Mouse (Mus musculus) intestine, embryonic 14.5 days (tissue): ENCODE results near the gene Masp2. TPM values are rescaled to one million over a fixed set of nuclear protein-coding genes. Genes with fewer than 3 reads are reported as not detected.

Source experiments
- ATAC-seq: fragments of 200-750 bp; cut with Nextera tagmentation; replicated peaks from 2 replicates; pipeline ENCODE4 v1.8.0; 2017; ENCODE audit warnings: low read depth, moderate number of reproducible peaks, moderate TSS enrichment, moderate library complexity; ENCODE audit not compliant: low FRiP score, low TSS enrichment
- DNase-seq: peaks from one replicate; pipeline ENCODE4 v3.0.0-alpha.2; 2018; ENCODE audit warnings: low spot score
- H3K27ac ChIP-seq: fragments of 300-500 bp; sonication (generic); 2 replicates; pipeline ENCODE4 v1.5.1; 2014; ENCODE audit warnings: low read depth, mild to moderate bottlenecking, control low read depth
- H3K27me3 ChIP-seq: fragments of 300-500 bp; sonication (generic); replicated peaks from 2 replicates; pipeline ENCODE4 v1.6.1; 2014; ENCODE audit warnings: low read length, control low read depth; ENCODE audit not compliant: control insufficient read depth, insufficient read depth
- H3K36me3 ChIP-seq: fragments of 300-500 bp; sonication (generic); 2 replicates; pipeline ENCODE4 v1.6.1; 2014; ENCODE audit warnings: low read length, control low read depth; ENCODE audit not compliant: control insufficient read depth, insufficient read depth
- H3K4me1 ChIP-seq: fragments of 300-500 bp; sonication (generic); replicated peaks from 2 replicates; pipeline ENCODE4 v1.6.1; 2014; ENCODE audit warnings: low read length, control low read depth, mixed read lengths; ENCODE audit not compliant: control insufficient read depth, insufficient read depth
- H3K4me2 ChIP-seq: fragments of 300-500 bp; sonication (generic); 2 replicates; pipeline ENCODE4 v1.6.1; 2014; ENCODE audit warnings: low read length
- H3K4me3 ChIP-seq: fragments of 300-500 bp; sonication (generic); 2 replicates; pipeline ENCODE4 v1.5.1; 2014; ENCODE audit warnings: low read depth, low read length, control low read depth, mixed read lengths
- H3K9ac ChIP-seq: fragments of 300-500 bp; sonication (generic); 2 replicates; pipeline ENCODE4 v1.6.1; 2014; ENCODE audit warnings: mild to moderate bottlenecking, low read length
- H3K9me3 ChIP-seq: fragments of 300-500 bp; sonication (generic); 2 replicates; pipeline ENCODE4 v1.6.1; 2016; ENCODE audit warnings: low read length, control low read depth; ENCODE audit not compliant: control insufficient read depth
- WGBS: fragments of 180-500 bp; shearing (Covaris S2); extraction: QIAGEN DNeasy Blood & Tissue Kit; methylation state at CpG from one replicate; pipeline ENCODE4 v1.1.7; 2014; 5-methylcytosine and 5-hydroxymethylcytosine counted together
- polyA plus RNA-seq: library from polyadenylated mRNA; unstranded; fragments of >200 nt; fragmentation: Nextera tagmentation; extraction: Ambion mirVana; gene quantifications from 2 replicates; pipeline ENCODE4 v1.2.1, GENCODE M21; 2014

Gene Masp2
- polyA plus RNA-seq, 1 experiment from 2014 or later = 0.28 TPM

GRCm38 (mm10) chr4:148580765-148581164 lies 21.6 kb upstream of the Masp2 start:
- WGBS = 87% methylated on average over 9 of the region's 9 CpGs
- H3K4me2 ChIP-seq = no peak overlapping the region
- peaks cover 79% of the 10 kb centered on the region for H3K36me3 ChIP-seq
- no peaks in the 10 kb centered on the region for H3K9me3 ChIP-seq
- no peak overlapping the region for H3K9ac ChIP-seq
- no peaks in the 10 kb centered on the region for H3K4me1 ChIP-seq
- no peak overlapping the region for H3K27ac ChIP-seq
- no peak for ATAC-seq
- no peak overlapping the region for H3K4me3 ChIP-seq
- DNase-seq = no peak
- no peaks in the 10 kb centered on the region for H3K27me3 ChIP-seq

DNA sequence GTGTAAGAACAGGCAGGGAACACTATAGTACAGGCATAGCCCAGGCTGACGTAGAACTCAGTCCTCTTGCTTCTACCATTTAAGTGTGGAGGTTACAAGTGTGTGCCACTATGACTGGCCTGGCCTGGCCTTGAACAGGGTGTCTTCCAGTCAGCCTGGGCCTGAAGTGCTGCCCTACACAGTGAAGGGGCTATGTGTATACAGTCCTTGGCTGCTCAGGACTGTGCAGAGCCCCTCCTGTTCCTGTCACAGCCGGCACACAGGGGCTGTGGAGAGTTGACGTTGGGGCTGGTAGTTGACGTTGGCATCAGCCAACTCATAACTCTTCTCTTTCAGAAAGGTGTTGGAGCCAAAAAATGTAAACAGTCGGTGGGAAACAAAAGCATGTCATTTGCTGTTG lies 20.9 kb upstream of the Masp2 start:
- H3K9me3 ChIP-seq = no peaks in the 10 kb centered on the region
- DNase-seq (no peak), ATAC-seq (no peak; the same call in 1 of the 2 replicates)
- 84% methylated on average over 5 of the region's 5 CpGs for WGBS
- H3K4me1 ChIP-seq = no peaks in the 10 kb centered on the region
- H3K4me3 ChIP-seq = no peak overlapping the region
- H3K36me3 ChIP-seq = peaks cover 72% of the 10 kb centered on the region
- no peak overlapping the region for H3K27ac ChIP-seq
- no peaks in the 10 kb centered on the region for H3K27me3 ChIP-seq
- no peak overlapping the region for H3K4me2 ChIP-seq
- no peak overlapping the region for H3K9ac ChIP-seq

DNA sequence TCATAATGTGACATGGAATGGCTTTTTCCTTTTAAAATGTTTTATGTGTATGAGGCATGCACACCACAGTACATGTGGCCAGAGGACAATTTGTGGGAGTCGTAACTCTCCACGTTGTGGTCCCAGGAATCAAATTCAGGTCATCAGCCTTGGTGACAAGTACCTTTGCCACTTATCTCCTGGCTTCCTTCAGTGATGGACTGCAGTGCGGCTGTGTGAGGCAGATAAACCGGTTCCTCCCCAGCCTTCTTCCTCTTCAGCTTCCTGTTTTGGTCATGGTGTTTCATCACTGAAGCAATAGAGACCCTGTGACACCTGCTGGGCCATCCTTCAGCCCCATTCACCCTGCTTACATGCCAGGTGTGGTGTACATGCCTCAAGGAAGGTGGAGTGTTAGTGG lies 19.1 kb upstream of the Masp2 start:
- ATAC-seq = no peak
- Histone ChIP-seq H3K9ac (no peak overlapping the region), H3K9me3 (no peaks in the 10 kb centered on the region), H3K27ac (no peak overlapping the region), H3K4me1 (no peaks in the 10 kb centered on the region), H3K36me3 (peaks cover 54% of the 10 kb centered on the region), H3K4me3 (no peak overlapping the region), H3K4me2 (no peak overlapping the region), H3K27me3 (no peaks in the 10 kb centered on the region)
- no peak for DNase-seq
- WGBS = 80% methylated on average over 4 of the region's 4 CpGs

- H3K36me3 ChIP-seq = peaks cover 20% of the 10 kb centered on the region
- ATAC-seq (no peak), DNase-seq (no peak)
- H3K4me3 ChIP-seq = no peak overlapping the region
- H3K9me3 ChIP-seq = no peaks in the 10 kb centered on the region
- H3K27ac ChIP-seq = no peak overlapping the region
- no peak overlapping the region for H3K4me2 ChIP-seq
- no peak overlapping the region for H3K9ac ChIP-seq
- no peaks in the 10 kb centered on the region for H3K27me3 ChIP-seq
- 0 out of 2 replicates have a peak, but pooled peaks cover 3% of the 10 kb centered on the region for H3K4me1 ChIP-seq
- 79% methylated on average over 9 of the region's 9 CpGs for WGBS
These were observed 15.7 kb upstream of the Masp2 start for GRCm38 (mm10) chr4:148586648-148587047.

DNA sequence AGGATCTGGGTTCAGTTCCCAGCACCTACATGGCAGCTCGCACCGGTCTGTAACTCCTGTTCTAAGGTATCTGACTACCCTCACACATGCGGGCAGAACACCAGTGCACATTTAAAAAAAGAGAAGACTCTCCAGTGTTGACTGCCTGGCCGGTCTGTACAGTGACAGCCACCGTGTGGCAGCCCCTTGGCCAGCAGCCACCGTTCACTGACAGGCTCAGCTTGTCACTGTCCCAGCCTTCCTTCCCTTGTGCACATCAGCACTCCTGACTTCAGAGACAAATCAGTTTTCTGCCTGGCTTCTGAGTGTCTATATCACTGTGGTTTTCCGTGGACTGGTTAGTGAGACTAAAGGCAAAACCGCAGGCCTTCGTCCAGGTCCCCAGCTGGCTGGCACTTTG lies 13.6 kb upstream of the Masp2 start:
- ATAC-seq = no peak
- peaks cover 11% of the 10 kb centered on the region for H3K4me1 ChIP-seq
- no peak overlapping the region for H3K9ac ChIP-seq
- H3K27me3 ChIP-seq = no peaks in the 10 kb centered on the region
- no peaks in the 10 kb centered on the region for H3K9me3 ChIP-seq
- no peak overlapping the region for H3K4me2 ChIP-seq
- WGBS = 80% methylated on average over 9 of the region's 9 CpGs
- DNase-seq = no peak
- H3K4me3 ChIP-seq = no peak overlapping the region
- peaks cover 9% of the 10 kb centered on the region for H3K36me3 ChIP-seq
- H3K27ac ChIP-seq = no peak overlapping the region

DNA sequence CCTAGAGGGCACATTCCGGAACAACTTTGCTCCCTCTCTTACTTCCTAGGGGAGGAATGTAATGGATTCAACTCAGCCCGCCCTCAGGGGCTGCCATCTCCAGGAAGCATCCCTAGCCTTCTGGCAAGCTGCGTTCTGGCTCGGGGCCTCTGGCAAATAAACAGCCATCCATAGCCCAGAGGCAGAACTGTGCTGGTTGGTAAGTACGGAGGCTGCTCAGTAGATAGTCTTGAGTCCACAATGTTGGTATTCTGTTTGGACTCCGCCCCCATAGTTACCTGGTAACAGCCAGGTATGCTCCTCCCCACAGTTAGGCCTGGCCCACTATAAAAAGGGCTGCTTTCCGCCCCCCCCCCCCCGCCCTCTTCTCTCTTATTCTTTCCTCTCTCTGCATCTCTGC lies 12.8 kb upstream of the Masp2 start:
- no peak for DNase-seq
- no peaks in the 10 kb centered on the region for H3K9me3 ChIP-seq
- H3K9ac ChIP-seq = no peak overlapping the region
- peak overlapping the region; percentile 20 for H3K4me2 ChIP-seq
- 0 out of 2 replicates have a peak, but pooled peaks have one; percentile 12 for ATAC-seq
- no peaks in the 10 kb centered on the region for H3K27me3 ChIP-seq
- 41% methylated on average over 6 of the region's 8 CpGs for WGBS
- no peak overlapping the region for H3K4me3 ChIP-seq
- H3K27ac ChIP-seq = no peak overlapping the region
- peaks cover 11% of the 10 kb centered on the region for H3K4me1 ChIP-seq
- H3K36me3 ChIP-seq = peaks cover 16% of the 10 kb centered on the region

DNA sequence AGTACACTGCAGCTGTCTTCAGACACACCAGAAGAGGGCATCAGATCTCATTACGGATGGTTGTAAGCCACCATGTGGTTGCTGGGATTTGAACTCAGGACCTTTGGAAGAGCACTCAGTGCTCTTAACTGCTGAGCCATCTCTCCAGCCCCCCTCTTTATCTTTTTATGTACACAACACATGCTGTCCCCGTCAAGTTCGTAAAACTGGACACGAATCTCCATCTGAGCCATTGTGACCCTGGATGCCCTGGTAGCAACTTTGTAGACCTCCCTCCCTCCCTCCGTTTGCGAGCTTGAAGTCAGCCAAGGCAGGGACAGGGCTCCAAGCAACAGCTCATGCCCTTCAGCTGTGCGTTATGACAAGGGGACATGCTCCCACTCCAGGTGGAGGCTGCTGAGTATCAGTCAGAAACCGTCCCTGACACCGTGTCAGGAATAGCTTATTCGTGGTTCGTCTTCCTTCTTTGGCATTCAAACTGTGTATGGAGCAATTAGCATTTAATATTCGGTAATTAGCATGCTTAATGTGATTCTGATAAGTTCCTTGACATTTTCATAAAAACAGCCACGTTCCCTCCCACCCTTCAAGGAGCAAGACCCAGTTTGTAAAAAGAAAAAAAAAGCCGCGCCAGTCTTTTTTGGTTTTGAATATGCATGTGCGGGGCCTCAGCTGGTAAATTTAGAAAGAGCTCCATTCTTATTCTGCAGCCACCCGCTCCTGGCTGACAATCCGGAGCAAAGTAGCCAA lies 11.8 kb upstream of the Masp2 start:
- DNase-seq = peak; percentile 76

DNA sequence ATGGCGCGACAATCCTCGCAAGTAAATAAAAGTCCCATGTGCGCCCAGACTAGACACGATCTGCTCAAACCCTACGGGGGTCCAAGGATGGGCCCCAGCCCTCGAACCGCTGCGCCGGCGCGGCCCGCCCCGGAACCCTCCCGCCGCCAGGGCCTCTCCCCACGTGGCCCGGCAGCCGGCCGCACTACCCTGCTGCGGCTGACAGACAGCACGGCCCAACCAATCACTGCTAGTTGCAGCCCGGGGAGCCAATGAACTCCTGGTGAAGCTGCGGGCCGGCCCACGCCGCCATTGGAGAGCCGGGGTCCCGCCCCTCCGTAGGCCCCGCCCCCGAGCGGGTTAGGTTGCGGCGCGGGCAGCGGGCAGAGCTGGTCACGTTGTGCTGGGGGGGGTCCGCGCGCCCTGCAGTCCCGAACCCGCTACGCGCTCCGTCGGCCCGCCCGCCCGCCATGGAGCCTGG lies 11.2 kb upstream of the Masp2 start, which contains the start of gene Srm:
Gene Srm, plus strand, starts transcription at position 333 of the 460 bp plus-strand sequence.
- ATAC-seq (peak; percentile 98), DNase-seq (peak; percentile 93)
- no peaks in the 10 kb centered on the region for H3K27me3 ChIP-seq
- under 1% methylated on average over 49 of the region's 50 CpGs for WGBS
- peak within 1 kb of the TSS; percentile 82 for H3K9ac ChIP-seq
- peak within 1 kb of the TSS; percentile 76 for H3K4me3 ChIP-seq
- H3K9me3 ChIP-seq = no peaks in the 10 kb centered on the region
- H3K4me1 ChIP-seq = peaks cover 11% of the 10 kb centered on the region
- H3K4me2 ChIP-seq = peak within 1 kb of the TSS; percentile 91
- peaks cover 33% of the 10 kb centered on the region for H3K36me3 ChIP-seq
- H3K27ac ChIP-seq = peak within 1 kb of the TSS; percentile 33; the same call in 1 of the 2 replicates

More for the DNA sequence above, 11.8 kb upstream of the Masp2 start:
- 6% methylated on average over 18 of the region's 18 CpGs for WGBS
- no peaks in the 10 kb centered on the region for H3K27me3 ChIP-seq
- H3K4me1 ChIP-seq = peaks cover 11% of the 10 kb centered on the region
- peaks cover 27% of the 10 kb centered on the region for H3K36me3 ChIP-seq
- H3K9ac ChIP-seq = peak overlapping the region; percentile 20
- peak overlapping the region; percentile 91 for H3K4me2 ChIP-seq
- peak overlapping the region; percentile 76 for H3K4me3 ChIP-seq
- no peak for ATAC-seq
- peak overlapping the region; percentile 20; the same call in 1 of the 2 replicates for H3K27ac ChIP-seq
- H3K9me3 ChIP-seq = no peaks in the 10 kb centered on the region
